Mouse (Mus musculus) lung, postnatal 25 days (tissue): Measurements from ENCODE around the gene Cadm2.

Experiments used
- DNase-seq: peaks from one replicate; pipeline ENCODE4 v3.0.0; 2022; ENCODE audit warnings: low spot score

The Cadm2 gene

DNA sequence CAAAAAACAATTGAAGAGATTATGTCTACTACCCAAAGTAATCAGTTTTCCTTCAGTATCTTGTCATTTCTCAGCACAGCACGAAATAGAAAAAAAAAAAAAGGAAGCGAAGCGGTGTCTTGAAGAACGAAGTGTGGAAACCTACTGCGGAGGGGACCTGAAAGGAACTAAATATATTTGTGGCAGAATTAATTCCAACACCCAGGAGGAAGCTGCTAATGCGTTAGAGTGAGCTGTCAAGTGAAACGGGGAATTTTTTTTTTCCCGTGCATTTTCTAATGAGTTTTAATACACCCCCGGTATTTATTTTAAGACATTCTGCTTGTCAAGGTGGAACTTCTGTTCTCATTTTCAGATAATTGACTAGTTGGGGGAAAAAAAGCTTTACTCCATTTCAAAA lies 111.6 kb downstream of the Cadm2 start:
- DNase-seq = no peak

- DNase-seq = no peak
Observed at GRCm38 (mm10) chr16:67482542-67482941, 138.2 kb downstream of the Cadm2 start.

- DNase-seq = no peak
Observed at GRCm38 (mm10) chr16:67467041-67467440, 153.7 kb downstream of the Cadm2 start.

GRCm38 (mm10) chr16:67436301-67436700 lies 184.4 kb downstream of the Cadm2 start:
- no peak for DNase-seq

DNA sequence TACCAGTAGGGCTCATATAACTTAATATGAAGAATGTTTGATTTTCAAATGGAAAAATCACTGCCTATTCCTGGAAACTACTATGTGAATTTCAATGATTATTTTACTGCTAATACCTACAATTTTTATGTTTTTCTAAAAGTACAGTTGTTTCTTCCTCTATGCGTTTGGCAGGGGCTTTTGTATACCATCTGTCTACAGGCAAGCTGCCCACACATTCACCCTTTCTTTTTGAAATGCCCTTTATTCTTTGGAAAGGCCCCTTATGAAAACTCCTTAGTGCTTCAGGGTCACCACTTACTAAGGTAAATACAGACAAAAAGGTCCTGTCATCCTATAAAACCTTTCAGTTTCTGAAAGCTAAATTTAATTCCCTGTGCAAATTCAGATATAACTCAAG lies 195.3 kb downstream of the Cadm2 start:
- no peak for DNase-seq

DNA sequence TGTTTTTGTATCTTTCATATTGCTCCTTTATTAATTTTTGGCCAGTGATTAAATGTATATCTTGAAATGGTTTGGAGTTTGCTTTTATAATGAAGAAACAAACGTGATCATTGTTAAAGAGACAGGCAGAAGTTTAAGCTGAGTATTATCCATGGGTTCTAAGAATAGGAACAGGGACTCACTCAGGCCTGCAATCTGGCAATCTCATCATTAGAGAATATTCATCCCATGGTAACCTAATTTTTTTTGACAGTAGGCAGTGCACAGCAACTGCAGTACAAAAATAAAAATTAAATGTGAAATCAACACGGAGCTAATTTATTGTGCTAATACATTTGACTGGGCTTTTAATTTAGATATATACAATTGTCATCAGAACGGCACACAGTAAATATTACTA lies 209.8 kb downstream of the Cadm2 start:
- DNase-seq = no peak

- no peak for DNase-seq
Observed at GRCm38 (mm10) chr16:67410482-67410881, 210.2 kb downstream of the Cadm2 start.

DNA sequence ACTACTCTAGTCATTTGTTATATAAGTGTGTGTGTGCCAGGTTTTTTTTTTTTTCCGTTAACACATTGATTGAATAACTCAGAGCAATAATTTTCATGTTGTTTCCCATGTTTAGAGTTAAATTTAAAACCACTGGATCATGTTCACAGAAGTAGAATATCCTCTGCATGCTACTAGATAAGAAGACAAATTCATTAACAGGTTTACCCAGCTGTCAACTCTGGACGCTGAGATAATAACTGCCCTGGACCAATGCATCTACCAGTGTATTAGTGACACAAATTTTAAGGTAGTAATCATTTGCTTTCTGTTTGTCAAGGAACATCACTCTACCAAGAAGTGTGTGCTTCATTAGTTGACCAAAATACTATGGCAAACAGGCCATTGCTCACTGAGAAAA lies 253.0 kb downstream of the Cadm2 start:
- no peak for DNase-seq

DNA sequence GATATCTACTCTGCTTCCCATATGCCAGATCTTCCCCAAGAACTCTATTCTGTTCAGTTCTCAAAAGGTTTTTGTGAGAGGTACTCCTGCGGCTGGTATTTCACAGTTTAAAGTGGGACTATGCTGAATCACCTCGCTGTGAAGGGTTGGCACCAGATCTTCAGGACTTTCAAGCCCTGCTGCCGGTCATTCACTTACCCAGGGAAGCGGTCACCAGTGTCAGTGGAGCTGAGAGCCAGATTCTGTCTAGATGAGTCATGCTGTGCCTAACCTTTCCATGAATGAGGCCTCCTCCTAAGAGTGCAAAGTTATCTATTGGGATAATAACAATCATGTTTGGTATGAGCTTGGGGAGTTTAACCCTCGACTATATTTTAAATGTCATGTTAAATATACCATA lies 272.7 kb downstream of the Cadm2 start:
- DNase-seq = no peak

DNA sequence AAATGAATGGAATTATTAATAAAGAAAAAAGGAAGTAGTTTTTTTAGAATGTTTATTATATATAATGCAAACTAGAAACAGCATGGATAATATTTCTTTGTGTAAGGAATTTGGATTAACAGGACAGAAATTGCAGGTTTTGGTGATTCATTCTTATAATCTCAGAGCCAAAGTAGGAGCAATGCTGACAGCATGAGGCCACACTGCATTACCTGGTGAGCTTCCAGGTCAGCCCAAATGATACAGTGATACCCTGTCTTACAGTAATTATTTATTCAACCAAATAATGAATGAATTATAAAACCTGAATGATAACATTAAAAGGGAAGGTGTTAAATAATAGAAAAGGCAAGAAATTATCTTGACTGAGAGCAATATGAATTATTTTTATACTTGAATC lies 273.1 kb downstream of the Cadm2 start:
- DNase-seq = no peak

DNA sequence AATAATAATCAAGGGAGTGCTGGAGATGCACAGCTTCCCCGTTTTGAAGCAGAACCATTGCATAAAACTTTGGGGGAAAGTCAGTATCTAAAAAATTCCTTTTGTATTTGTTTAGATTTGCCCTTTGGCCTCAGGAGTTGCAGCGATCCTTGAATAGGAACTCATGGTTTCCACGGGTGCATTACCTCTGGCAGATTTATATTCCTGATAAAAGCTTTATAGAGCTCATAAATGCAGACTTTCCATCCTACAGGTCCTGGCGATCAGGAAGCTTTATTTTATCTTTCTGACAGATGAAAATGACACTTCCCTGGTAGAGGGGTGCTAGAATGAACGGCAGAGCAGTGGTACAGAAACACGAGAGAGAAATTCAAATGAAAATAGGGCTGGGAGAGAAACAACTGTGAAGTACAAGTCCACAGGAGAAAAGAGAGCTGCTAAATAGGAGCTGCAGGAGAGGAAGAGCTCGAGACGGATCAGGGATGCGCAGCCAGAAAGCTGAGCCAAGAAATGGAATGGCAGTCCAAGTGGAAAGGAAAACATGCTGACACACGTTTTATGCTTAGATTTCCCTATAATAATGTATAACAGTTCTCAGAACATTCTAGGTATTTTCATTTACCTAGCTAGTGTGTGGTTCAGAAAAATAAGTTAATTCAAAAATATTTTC lies 274.0 kb downstream of the Cadm2 start:
- no peak for DNase-seq

DNA sequence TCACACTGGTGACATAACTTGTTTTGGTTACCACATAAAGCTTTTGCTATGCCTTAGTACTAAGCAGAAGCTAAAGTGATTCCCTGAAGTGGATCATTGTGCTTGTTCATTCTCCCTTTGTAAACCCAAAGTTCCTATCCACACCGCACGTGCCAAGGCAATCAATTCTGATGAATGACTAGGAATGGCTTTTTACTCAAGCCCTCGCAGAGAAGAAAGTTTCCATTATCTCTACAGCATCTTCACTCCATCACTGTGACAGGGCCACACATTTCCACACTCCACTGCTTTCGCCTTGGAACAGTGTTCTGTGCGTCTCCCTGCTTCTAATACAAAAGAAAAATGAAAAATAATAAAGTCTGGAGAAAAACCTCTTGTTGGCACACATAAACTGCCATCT lies 276.5 kb downstream of the Cadm2 start:
- DNase-seq = no peak

DNA sequence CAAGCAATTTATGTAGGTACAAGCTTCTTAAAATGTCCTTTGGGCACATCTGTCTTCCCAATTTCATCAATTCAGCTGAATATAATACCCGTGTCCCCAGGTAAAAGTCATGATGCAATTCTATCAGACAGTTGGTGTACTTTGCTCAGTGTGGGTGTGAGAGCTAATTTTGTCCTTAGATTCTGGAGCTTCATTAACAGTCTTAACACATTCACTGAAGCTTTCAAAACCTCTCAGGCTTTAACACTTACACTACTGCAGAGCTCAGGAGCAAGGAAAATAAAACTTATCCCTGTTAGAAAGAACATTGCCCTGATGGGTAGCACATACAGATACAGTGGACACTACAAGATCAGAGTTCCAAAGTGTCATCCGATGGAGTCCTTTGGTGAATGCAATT lies 309.7 kb downstream of the Cadm2 start:
- no peak for DNase-seq

GRCm38 (mm10) chr16:67284664-67285063 lies 336.0 kb downstream of the Cadm2 start:
- no peak for DNase-seq

GRCm38 (mm10) chr16:67243598-67243997 lies 377.1 kb downstream of the Cadm2 start:
- no peak for DNase-seq

GRCm38 (mm10) chr16:67234862-67235261 lies 385.8 kb downstream of the Cadm2 start:
- DNase-seq = no peak

DNA sequence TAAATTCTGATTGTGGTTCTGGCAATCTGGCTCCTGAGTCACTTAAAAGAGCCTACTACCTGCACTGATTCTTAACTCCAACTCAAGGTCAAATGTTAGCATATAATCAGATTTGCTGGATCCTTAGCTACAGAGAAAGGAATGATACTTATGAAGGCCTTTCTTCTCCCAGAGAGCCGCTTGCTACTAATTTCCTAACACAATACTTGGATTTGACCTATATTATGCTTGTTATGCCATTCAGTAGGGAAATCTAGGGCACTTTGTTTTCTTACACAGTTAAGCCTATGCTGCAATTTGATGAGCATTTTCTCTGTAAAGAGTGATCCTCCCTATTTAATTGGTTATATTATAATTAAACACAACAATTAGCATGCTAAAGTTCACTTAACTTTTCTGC lies 394.0 kb downstream of the Cadm2 start:
- DNase-seq = no peak

DNA sequence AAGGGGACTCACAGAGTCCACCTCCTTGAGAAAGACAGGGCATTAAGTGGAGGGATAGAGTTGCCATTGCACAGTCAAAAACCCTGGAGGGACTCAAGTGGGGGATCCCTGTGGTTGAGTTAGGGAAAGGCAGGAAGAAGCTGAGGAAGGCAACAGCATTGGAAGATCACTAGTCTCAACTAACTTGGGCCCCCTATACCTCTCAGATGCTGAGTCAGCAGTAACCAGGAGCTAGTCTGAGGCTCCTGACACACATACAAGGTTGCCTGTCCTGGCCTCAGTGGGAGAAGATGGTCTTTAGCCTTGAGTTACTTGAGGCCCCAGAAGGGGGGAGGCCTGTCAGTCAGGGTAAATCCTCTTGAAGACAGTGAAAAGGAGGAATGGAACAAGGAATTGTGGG lies 417.4 kb downstream of the Cadm2 start:
- no peak for DNase-seq

GRCm38 (mm10) chr16:67192852-67193415 lies 427.8 kb downstream of the Cadm2 start:
- no peak for DNase-seq

DNA sequence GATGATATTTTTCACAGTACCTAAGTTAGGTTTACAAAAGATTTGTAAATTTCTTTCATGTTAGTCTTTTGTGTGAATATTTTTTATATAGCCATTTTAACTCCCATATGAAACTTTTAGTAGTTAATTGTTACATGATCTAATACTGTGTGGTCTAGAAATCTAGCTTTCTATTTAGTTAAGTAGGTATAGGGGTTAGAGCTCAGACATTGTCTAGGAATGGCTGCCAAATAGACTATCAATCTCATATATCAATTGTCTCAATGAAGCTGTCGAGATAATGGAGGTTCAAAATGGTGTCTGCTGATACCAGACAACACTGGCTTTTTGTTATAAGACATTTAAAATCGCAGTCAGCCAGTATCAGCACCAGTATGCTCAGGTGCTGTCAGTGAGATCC lies 428.3 kb downstream of the Cadm2 start:
- no peak for DNase-seq

DNA sequence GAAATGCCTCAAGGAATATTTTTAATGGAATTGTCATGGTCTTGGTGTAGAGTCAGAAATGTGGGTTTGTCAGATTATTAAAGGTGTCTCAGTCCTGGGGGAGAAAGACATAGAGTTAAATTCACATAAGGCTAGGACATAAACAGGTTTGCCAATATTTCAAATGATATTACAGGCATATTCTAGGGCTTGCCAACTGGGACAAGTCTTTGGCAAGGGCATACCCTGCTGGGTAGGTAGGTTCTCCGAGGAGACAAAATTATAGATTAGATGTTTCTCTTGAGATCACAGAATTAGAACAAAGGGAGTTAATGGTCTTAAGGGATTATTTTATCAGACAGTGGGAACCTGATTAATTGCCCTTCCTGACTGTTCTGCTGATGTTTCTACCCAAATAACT lies 434.4 kb downstream of the Cadm2 start:
- DNase-seq = no peak

GRCm38 (mm10) chr16:67182958-67183357 lies 437.8 kb downstream of the Cadm2 start:
- no peak for DNase-seq

- no peak for DNase-seq
Observed at GRCm38 (mm10) chr16:67175386-67175785, 445.3 kb downstream of the Cadm2 start.

DNA sequence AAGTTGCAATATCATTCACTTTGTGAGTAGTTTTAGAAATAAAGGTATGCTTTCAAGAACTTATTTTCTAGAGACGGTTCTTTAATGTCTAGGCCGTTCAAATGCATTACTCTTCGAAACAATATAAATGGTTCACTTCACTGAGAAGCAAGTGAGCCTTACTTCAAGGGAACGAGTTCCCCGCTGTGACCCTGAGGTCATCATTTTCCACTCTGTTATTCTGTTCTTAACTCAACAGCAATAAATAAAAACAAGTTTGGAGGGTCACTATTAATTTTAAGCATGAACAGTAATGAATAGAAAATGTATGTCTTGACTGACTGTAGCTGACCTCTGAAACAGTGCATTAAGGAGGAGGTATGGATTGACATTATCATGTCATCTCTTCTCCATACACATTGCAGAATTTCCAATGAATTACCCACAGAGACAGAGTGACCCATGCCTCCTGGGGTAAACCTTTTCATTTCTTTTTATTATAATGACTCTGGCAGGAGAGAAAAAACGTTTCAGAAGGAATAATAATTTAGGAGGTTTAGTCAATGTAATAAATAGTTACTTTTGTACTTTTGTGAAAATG lies 458.4 kb downstream of the Cadm2 start:
- DNase-seq = no peak
